18 mouse cellular contexts compared by ENCODE assay signal in the genomic region with DNA sequence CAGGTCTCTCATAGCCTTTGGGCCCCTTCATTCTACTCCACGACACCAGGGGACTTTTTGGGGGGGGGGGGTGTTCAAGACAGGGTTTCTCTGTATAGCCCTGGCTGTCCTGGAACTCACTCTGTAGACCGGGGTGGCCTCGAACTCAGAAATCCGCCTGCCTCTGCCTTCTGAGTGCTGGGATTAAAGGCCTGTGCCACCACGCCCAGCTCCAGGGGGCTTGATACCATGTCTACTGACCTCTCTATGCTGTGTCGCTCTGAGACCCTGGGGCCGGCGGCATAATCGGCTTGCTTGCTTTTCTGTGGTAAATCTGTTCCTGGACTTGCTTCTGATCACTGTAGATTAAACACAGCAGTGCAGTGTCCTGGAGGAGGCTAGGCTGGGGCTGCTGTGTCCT.
"Had no signal": no experiment of that assay in that cellular context is flagged by ENCODE, and none has a peak within 500 bp of the region (broad histone marks: within the 10 kb centered on the region; RNA-seq: fewer than 3 reads in every experiment).

No protein-coding gene starts in this region.

- H3K36me3 ChIP-seq: kidney, embryonic 15.5 days; limb, embryonic 12.5 days; liver, embryonic 13.5 days; lung, embryonic 15.5 days had no signal

- H3K9ac ChIP-seq: kidney, embryonic 15.5 days; limb, embryonic 12.5 days; liver, embryonic 13.5 days; liver, postnatal 0 days; lung, embryonic 15.5 days had no signal

- H3K4me2 ChIP-seq: kidney, embryonic 15.5 days; limb, embryonic 12.5 days; liver, embryonic 13.5 days; lung, embryonic 15.5 days had no signal

- DNase-seq: kidney, adult 2 months; kidney, postnatal 14 days; layer of hippocampus, adult 9-11 months; layer of hippocampus, postnatal 36 days; liver; liver, embryonic 13.5 days; liver, postnatal 0 days; lung, postnatal 14 days; midbrain, embryonic 14.5 days; retina, postnatal 1 day; right cerebral cortex, postnatal 4 days; spleen, adult 18-20 months; thymus, adult 18-20 months; thymus, postnatal 14 days had no signal

- H3K27me3 ChIP-seq: kidney, embryonic 15.5 days; limb, embryonic 12.5 days; liver, embryonic 13.5 days; lung, embryonic 15.5 days had no signal

- ATAC-seq: liver, postnatal 0 days had no signal

- H3K27ac ChIP-seq: kidney, embryonic 15.5 days; limb, embryonic 12.5 days; liver, embryonic 13.5 days; lung, embryonic 15.5 days had no signal

- H3K4me3 ChIP-seq: kidney, embryonic 15.5 days; limb, embryonic 12.5 days; liver, embryonic 13.5 days; lung, embryonic 15.5 days; myocyte had no signal

- H3K9me3 ChIP-seq: kidney, embryonic 15.5 days; limb, embryonic 12.5 days; liver, embryonic 13.5 days; lung, embryonic 15.5 days had no signal
